7 mouse cellular contexts compared by ENCODE assay signal in the genomic region with DNA sequence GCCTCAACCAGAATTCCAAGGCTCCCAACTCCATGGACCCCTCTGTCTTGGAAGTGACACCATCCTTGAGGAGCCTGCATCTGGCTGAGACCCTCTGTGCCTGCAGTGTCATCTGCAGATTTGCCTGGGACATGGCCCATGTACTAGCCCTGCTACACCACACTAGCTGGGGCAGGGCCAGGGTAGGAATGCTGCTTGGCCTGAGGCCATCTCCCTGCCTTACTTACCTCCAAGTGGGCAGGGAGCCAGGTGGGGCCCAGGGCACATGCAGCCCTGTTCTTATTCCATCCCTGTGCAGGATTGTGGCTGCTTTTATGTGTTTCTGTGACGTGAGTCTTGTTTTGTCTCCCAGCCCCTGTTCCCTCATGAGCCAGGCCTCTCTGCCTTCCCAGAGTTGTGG. TPM values are rescaled to one million over a fixed set of nuclear protein-coding genes. Genes with fewer than 3 reads are reported as not detected.
DNase-seq lines count a peak whose midpoint lies in the region.

No protein-coding gene starts in this region.

- peak; percentile 29 for DNase-seq in right cerebral cortex, postnatal 14 days
- no peak for DNase-seq in right cerebral cortex, adult 2 months (ENCODE audit: low spot score in 2 of 2)
- DNase-seq in heart, adult 18-20 months: peak; percentile 83 to 84
- DNase-seq in kidney, adult 11 months: peak; percentile 87
- DNase-seq in lung, postnatal 25 days (ENCODE audit: low spot score): peak; percentile 81
- peak; percentile 85 for DNase-seq in urinary bladder, postnatal 25 days (ENCODE audit: low spot score)
- no peak for DNase-seq in T-cell, adult 2 months (ENCODE audit: low spot score)

RNA-seq across cellular contexts. Expression of gene Pygb, which starts 15.8 kb away (rescaled TPM):
- 100 to 1,000 TPM; 507 to 527 TPM for total RNA-seq in heart, adult 18-20 months (2021)

RNA-seq across cellular contexts. Expression of gene Entpd6, which starts 21.9 kb away (rescaled TPM):
- total RNA-seq in heart, adult 18-20 months (2021): 10 to 100 TPM; 17.6 to 17.8 TPM

Comparison
In these comparisons a context has a peak if more than half of its experiments do, and no peak if none do; other contexts are left out.
1. DNase-seq: peak in right cerebral cortex, postnatal 14 days (single experiment), heart, adult 18-20 months (2 of 2), kidney, adult 11 months (single experiment), lung, postnatal 25 days (single experiment) and urinary bladder, postnatal 25 days (single experiment); none in right cerebral cortex, adult 2 months (0 of 2) and T-cell, adult 2 months (single experiment).